Mouse (Mus musculus): ENCODE results near the gene Prr5l. TPM values are rescaled to one million over a fixed set of nuclear protein-coding genes. Genes with fewer than 3 reads are reported as not detected.

Prr5l gene
- polyA plus RNA-seq, 1 experiment from 2014 or later, result 6.0 TPM

- H3K4me3 ChIP-seq (replicated peaks; ENCODE audit: low read length), result no peak overlapping the region
- no peak overlapping the region for H3K4me2 ChIP-seq (replicated peaks)
- no peaks in the 10 kb centered on the region for H3K4me1 ChIP-seq (replicated peaks; ENCODE audit: control insufficient read depth, insufficient read depth, low read length)
- no peaks in the 10 kb centered on the region; the same call in 1 of the 2 replicates for H3K27me3 ChIP-seq (ENCODE audit: control insufficient read depth, insufficient read depth, low read length)
- 0 out of 2 replicates have a peak overlapping the region, but pooled peaks have one; percentile 16 for H3K9ac ChIP-seq
- no peaks in the 10 kb centered on the region for H3K9me3 ChIP-seq (ENCODE audit: control insufficient read depth, low read length)
- ATAC-seq (ENCODE audit: low FRiP score) (peak; percentile 24; the same call in 1 of the 2 replicates), DNase-seq (ENCODE audit: low spot score) (no peak)
- peak overlapping the region; percentile 36; the same call in 1 of the 2 replicates for H3K27ac ChIP-seq
- H3K36me3 ChIP-seq (replicated peaks; ENCODE audit: control insufficient read depth, insufficient read depth), result no peaks in the 10 kb centered on the region
- 74% methylated on average over 3 of the region's 3 CpGs for WGBS
Measured at GRCm38 (mm10) chr2:101665703-101666092, 217.1 kb downstream of the Prr5l start.

- DNase-seq (ENCODE audit: low spot score) (peak; percentile 79), ATAC-seq (ENCODE audit: low FRiP score) (peak; percentile 76; the same call in 1 of the 2 replicates)
- Histone ChIP-seq H3K27me3 (ENCODE audit: control insufficient read depth, insufficient read depth, low read length) (no peaks in the 10 kb centered on the region; the same call in 1 of the 2 replicates), H3K4me3 (replicated peaks; ENCODE audit: low read length) (no peak overlapping the region), H3K9ac (0 out of 2 replicates have a peak overlapping the region, but pooled peaks have one; percentile 16), H3K9me3 (ENCODE audit: control insufficient read depth, low read length) (no peaks in the 10 kb centered on the region), H3K27ac (peak overlapping the region; percentile 36; the same call in 1 of the 2 replicates), H3K4me1 (replicated peaks; ENCODE audit: control insufficient read depth, insufficient read depth, low read length) (no peaks in the 10 kb centered on the region), H3K36me3 (replicated peaks; ENCODE audit: control insufficient read depth, insufficient read depth) (no peaks in the 10 kb centered on the region), H3K4me2 (replicated peaks) (no peak overlapping the region)
- WGBS, result 20% methylated on average over 9 of the region's 9 CpGs
Measured at GRCm38 (mm10) chr2:101665058-101665702, 217.6 kb downstream of the Prr5l start.

Other genes starting within 250 kb of the Prr5l start
- 0.23 and 0.32 TPM in 2 replicates for gene Rag1, start 233.5 kb downstream of the Prr5l start, polyA plus RNA-seq (2014; fragmentation: Nextera tagmentation; extraction: Ambion mirVana)
- 48.3 and 61.1 TPM in 2 replicates for gene B230118H07Rik, start 233.5 kb downstream of the Prr5l start, polyA plus RNA-seq (2014; fragmentation: Nextera tagmentation; extraction: Ambion mirVana)
- 8.0 and 8.5 TPM in 2 replicates for gene Traf6, start 204.6 kb downstream of the Prr5l start, polyA plus RNA-seq (2014; fragmentation: Nextera tagmentation; extraction: Ambion mirVana)
- gene Commd9, start 3.2 kb upstream of the Prr5l start, polyA plus RNA-seq (2014; fragmentation: Nextera tagmentation; extraction: Ambion mirVana), result 99.1 TPM in 2 replicates

Data from hindbrain, embryonic 14.5 days (tissue).